Mouse (Mus musculus) embryonic facial prominence, embryonic 11.5 days (tissue): ENCODE measurements at regions not wholly inside any gene's neighbourhood (a gene's known extent, or its start where the extent isn't known, plus 50 kb on each side); places are given as distances from the start of the nearest gene placed in this dataset.

Source experiments
- ATAC-seq: fragments of 200-750 bp; cut with Nextera tagmentation; replicated peaks from 2 replicates; pipeline ENCODE4 v1.8.0; 2017; ENCODE audit warnings: low read depth; ENCODE audit not compliant: insufficient number of reproducible peaks, low FRiP score, low TSS enrichment
- DNase-seq: peaks from one replicate; pipeline ENCODE4 v3.0.0-alpha.2; 2015; ENCODE audit warnings: low spot score
- H3K27ac ChIP-seq: fragments of 300-500 bp; sonication (generic); replicated peaks from 2 replicates; pipeline ENCODE4 v1.5.1; 2014; ENCODE audit warnings: mild to moderate bottlenecking, low read depth, low read length, control low read depth
- H3K27me3 ChIP-seq: fragments of 300-500 bp; sonication (generic); 2 replicates; pipeline ENCODE4 v1.6.1; 2014; ENCODE audit warnings: mild to moderate bottlenecking, low read length, moderate library complexity, mixed read lengths; ENCODE audit not compliant: control insufficient read depth, insufficient read depth
- H3K36me3 ChIP-seq: fragments of 300-500 bp; sonication (generic); replicated peaks from 2 replicates; pipeline ENCODE4 v1.6.1; 2014; ENCODE audit warnings: low read depth, mild to moderate bottlenecking, low read length, moderate library complexity, mixed read lengths; ENCODE audit not compliant: control insufficient read depth, insufficient read depth
- H3K4me1 ChIP-seq: fragments of 300-500 bp; sonication (generic); 2 replicates; pipeline ENCODE4 v1.6.1; 2014; ENCODE audit warnings: low read length, mixed read lengths; ENCODE audit not compliant: control insufficient read depth, insufficient read depth
- H3K4me2 ChIP-seq: fragments of 300-500 bp; sonication (generic); 2 replicates; pipeline ENCODE4 v1.6.1; 2014; ENCODE audit warnings: low read depth, mild to moderate bottlenecking, control low read depth, low read length, moderate library complexity
- H3K4me3 ChIP-seq: fragments of 300-500 bp; sonication (generic); 2 replicates; pipeline ENCODE4 v1.5.1; 2014; ENCODE audit warnings: low read depth, low read length, control low read depth
- H3K9ac ChIP-seq: fragments of 300-500 bp; sonication (generic); replicated peaks from 2 replicates; pipeline ENCODE4 v1.6.1; 2014; ENCODE audit warnings: mild to moderate bottlenecking, control low read depth, low read length
- H3K9me3 ChIP-seq: fragments of 300-500 bp; sonication (generic); replicated peaks from 2 replicates; pipeline ENCODE4 v1.6.1; 2016; ENCODE audit warnings: mild to moderate bottlenecking, low read length, inconsistent platforms, mixed read lengths; ENCODE audit not compliant: control insufficient read depth
- WGBS: fragments of 180-500 bp; shearing (Covaris S2); extraction: QIAGEN DNeasy Blood & Tissue Kit; methylation state at CpG from one replicate; pipeline ENCODE4 v1.1.7; 2014; 5-methylcytosine and 5-hydroxymethylcytosine counted together

DNA sequence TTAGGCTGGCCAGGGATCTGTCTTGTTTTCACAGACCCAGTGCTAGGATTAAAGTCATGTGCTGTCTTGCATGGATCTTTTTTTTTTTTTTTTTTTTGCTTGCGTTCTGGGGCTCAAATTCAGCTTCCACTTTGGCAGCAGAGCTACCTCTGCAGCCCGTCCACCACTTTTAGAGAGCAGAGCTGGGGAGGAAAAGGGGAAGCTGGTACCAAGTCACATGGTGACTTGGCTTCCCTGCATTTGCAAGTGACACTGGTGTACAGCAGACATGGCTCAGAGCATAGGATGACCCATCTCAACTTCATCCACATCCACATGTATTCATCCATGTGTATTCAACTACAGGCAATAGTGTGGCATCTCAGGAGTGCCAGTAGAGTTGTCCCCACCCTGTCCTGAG is 189.0 kb upstream of the Eef2kmt start:
- WGBS = 29% methylated on average over 2 of the region's 2 CpGs
- ATAC-seq (no peak), DNase-seq (no peak)
- H3K4me3 ChIP-seq = no peak overlapping the region
- no peaks in the 10 kb centered on the region for H3K36me3 ChIP-seq
- no peaks in the 10 kb centered on the region for H3K27me3 ChIP-seq
- H3K9ac ChIP-seq = no peak overlapping the region
- no peaks in the 10 kb centered on the region for H3K4me1 ChIP-seq
- H3K9me3 ChIP-seq = no peaks in the 10 kb centered on the region
- H3K4me2 ChIP-seq = no peak overlapping the region
- no peak overlapping the region for H3K27ac ChIP-seq

- WGBS = 95% methylated on average over 2 of the region's 2 CpGs
- no peak for ATAC-seq
- no peaks in the 10 kb centered on the region for H3K4me1 ChIP-seq
Measured at GRCm38 (mm10) chr16:5439717-5440116, 183.9 kb upstream of the Eef2kmt start.

GRCm38 (mm10) chr16:5438405-5438804 is 182.6 kb upstream of the Eef2kmt start:
- ATAC-seq (no peak), DNase-seq (no peak)
- H3K9me3 ChIP-seq = no peaks in the 10 kb centered on the region
- no peaks in the 10 kb centered on the region for H3K36me3 ChIP-seq
- 77% methylated on average over 2 of the region's 2 CpGs for WGBS
- H3K27ac ChIP-seq = no peak overlapping the region
- no peak overlapping the region for H3K9ac ChIP-seq
- H3K4me3 ChIP-seq = no peak overlapping the region
- H3K4me1 ChIP-seq = no peaks in the 10 kb centered on the region
- no peak overlapping the region for H3K4me2 ChIP-seq
- H3K27me3 ChIP-seq = no peaks in the 10 kb centered on the region

More at GRCm38 (mm10) chr16:5439717-5440116, 183.9 kb upstream of the Eef2kmt start:
- no peak overlapping the region for H3K27ac ChIP-seq
- H3K4me2 ChIP-seq = no peak overlapping the region
- H3K9ac ChIP-seq = no peak overlapping the region
- H3K9me3 ChIP-seq = no peaks in the 10 kb centered on the region
- DNase-seq = no peak
- no peak overlapping the region for H3K4me3 ChIP-seq
- H3K36me3 ChIP-seq = no peaks in the 10 kb centered on the region
- H3K27me3 ChIP-seq = no peaks in the 10 kb centered on the region

GRCm38 (mm10) chr16:5431689-5432088 is 175.9 kb upstream of the Eef2kmt start:
- H3K9ac ChIP-seq = no peak overlapping the region
- H3K4me1 ChIP-seq = no peaks in the 10 kb centered on the region
- H3K4me3 ChIP-seq = no peak overlapping the region
- whole genome bisulfite sequencing = 86% methylated on average over 5 of the region's 5 CpGs
- H3K36me3 ChIP-seq = no peaks in the 10 kb centered on the region
- H3K27ac ChIP-seq = no peak overlapping the region
- ATAC-seq (no peak), DNase-seq (no peak)
- no peaks in the 10 kb centered on the region for H3K27me3 ChIP-seq
- no peaks in the 10 kb centered on the region for H3K9me3 ChIP-seq
- no peak overlapping the region for H3K4me2 ChIP-seq

DNA sequence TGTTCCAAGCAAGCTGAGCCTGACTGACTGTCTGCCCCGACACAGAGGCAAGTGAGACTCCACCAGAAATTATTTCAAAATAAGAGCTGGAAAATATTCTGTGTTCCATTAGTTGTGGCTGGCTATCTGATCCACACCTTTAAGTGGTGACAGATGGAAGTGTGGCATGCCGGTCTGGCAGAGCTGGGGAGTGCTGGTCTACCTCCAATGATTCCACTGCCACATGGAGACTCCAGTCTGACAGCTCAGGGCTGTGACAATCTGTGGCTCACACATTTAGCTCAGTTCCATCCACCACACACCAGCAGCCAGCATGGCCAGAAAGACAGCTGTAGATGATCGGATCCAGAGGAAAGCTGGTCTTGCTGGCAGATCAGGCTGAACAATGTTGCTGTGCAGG is 175.3 kb upstream of the Eef2kmt start:
- H3K4me2 ChIP-seq = no peak overlapping the region
- H3K36me3 ChIP-seq = no peaks in the 10 kb centered on the region
- H3K27me3 ChIP-seq = no peaks in the 10 kb centered on the region
- ATAC-seq (no peak), DNase-seq (peak; percentile 39)
- WGBS = 57% methylated on average over 3 of the region's 3 CpGs
- H3K4me1 ChIP-seq = no peaks in the 10 kb centered on the region
- H3K9ac ChIP-seq = no peak overlapping the region
- no peaks in the 10 kb centered on the region for H3K9me3 ChIP-seq
- no peak overlapping the region for H3K4me3 ChIP-seq
- H3K27ac ChIP-seq = no peak overlapping the region

DNA sequence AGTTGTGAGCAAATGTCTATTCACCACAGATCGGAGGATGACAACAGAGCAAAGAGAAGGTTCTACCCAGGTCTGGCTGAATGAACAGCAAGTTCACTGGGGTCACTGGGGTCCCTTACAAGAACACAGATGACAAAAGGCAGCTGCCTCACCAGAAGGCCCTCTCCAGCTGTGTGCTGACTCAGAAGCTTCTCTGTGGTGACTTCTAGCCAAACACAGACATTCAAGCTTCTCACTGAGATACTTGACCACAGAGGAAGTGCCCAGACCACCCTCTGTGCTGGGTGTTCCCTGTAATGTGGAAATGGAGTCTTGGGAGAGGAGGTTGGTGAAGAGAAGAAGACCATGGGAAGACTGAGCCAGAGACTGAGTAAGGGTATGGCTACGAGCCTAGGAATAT is 173.7 kb upstream of the Eef2kmt start:
- Histone ChIP-seq H3K9me3 (no peaks in the 10 kb centered on the region), H3K4me3 (no peak overlapping the region), H3K27me3 (no peaks in the 10 kb centered on the region), H3K4me2 (no peak overlapping the region), H3K4me1 (no peaks in the 10 kb centered on the region), H3K27ac (no peak overlapping the region), H3K36me3 (no peaks in the 10 kb centered on the region), H3K9ac (no peak overlapping the region)
- 68% methylated on average over 2 of the region's 2 CpGs for WGBS
- DNase-seq = no peak
- no peak for ATAC-seq

DNA sequence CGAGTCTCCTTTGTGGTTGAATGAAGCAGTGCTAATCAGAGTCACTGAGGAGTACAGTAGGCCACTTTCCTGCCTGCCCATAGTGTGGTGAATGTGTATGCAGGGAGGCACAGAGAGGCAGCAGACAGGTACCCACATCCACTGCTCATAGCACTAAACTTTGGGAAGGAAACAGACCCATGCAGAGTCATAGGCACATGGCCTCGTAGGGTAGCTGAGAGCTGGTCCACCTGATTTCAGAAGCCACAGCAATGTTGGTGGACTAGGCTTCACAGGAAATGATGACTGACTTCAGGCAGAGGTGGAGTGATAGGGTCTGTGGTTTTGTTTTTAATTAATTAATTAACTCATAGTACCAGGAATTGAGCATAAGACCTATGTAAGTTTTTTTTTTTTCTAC is 170.1 kb upstream of the Eef2kmt start:
- DNase-seq = no peak
- no peaks in the 10 kb centered on the region for H3K27me3 ChIP-seq
- H3K36me3 ChIP-seq = no peaks in the 10 kb centered on the region
- H3K9me3 ChIP-seq = no peaks in the 10 kb centered on the region
- WGBS = 89% methylated on average over 2 of the region's 2 CpGs
- no peak overlapping the region for H3K9ac ChIP-seq
- no peak overlapping the region for H3K4me2 ChIP-seq
- no peak overlapping the region for H3K27ac ChIP-seq
- H3K4me1 ChIP-seq = no peaks in the 10 kb centered on the region
- H3K4me3 ChIP-seq = no peak overlapping the region
- ATAC-seq = no peak

- Histone ChIP-seq H3K9ac (no peak overlapping the region), H3K9me3 (no peaks in the 10 kb centered on the region), H3K27ac (no peak overlapping the region), H3K36me3 (no peaks in the 10 kb centered on the region), H3K4me1 (no peaks in the 10 kb centered on the region), H3K4me3 (no peak overlapping the region), H3K4me2 (no peak overlapping the region), H3K27me3 (no peaks in the 10 kb centered on the region)
- DNase-seq (no peak), ATAC-seq (no peak)
- WGBS = 87% methylated on average over 6 of the region's 6 CpGs
Measured at GRCm38 (mm10) chr16:5422041-5422440, 166.3 kb upstream of the Eef2kmt start.
